Mouse (Mus musculus) skeletal muscle tissue, adult 2 months (tissue): Measurements from ENCODE around the gene Hist1h2bp.
"Not testable (repeated sequence)": the region's sequence is repeated elsewhere in the genome, so short reads cannot be mapped to it uniquely, and the experiment has no call there.

ENCODE experiments used
- DNase-seq: peaks from one replicate; pipeline ENCODE4 v3.0.0-alpha.2; 2012; ENCODE audit warnings: low read depth, low spot score

Hist1h2bp gene

DNA sequence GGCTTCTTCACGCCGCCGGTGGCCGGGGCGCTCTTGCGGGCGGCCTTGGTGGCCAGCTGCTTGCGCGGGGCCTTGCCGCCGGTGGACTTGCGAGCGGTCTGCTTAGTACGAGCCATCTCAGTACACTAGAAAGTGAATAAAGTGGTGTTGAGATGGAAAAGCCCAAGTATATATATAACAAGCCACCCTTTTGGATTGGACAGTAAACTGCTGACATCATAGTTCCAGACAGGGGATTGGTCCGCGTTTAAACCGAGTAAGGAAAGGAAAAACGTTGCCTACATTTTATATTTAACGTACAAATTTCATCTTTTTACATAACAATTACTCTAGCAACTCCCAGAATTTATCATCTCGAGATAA lies 4.0 kb upstream of the Hist1h2bp start, which contains the start of gene Hist1h3i:
Gene Hist1h3i, minus strand, starts transcription at position 116 of the 363 bp plus-strand sequence.
- peak; percentile 85 for DNase-seq

DNA sequence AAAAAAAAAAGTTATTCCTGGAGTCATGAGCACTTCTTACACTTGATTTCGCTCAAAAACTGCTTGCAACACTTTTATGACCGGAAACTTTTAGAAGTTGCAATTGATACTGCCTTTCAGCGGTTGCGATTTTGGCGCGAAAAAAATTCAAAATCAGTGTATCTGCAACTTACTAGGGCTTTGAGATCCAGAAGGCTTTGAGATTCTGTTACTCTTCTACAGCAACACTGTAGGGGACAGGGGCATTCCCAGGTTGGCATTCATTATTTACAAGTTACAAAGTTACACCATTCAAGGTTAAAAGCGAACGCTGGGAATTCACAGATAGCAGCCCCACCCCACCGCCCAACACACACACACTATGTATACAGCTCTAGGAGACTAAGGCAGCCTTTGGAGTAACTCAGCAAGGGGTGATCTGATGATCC lies 3.5 kb upstream of the Hist1h2bp start:
- no peak for DNase-seq

DNA sequence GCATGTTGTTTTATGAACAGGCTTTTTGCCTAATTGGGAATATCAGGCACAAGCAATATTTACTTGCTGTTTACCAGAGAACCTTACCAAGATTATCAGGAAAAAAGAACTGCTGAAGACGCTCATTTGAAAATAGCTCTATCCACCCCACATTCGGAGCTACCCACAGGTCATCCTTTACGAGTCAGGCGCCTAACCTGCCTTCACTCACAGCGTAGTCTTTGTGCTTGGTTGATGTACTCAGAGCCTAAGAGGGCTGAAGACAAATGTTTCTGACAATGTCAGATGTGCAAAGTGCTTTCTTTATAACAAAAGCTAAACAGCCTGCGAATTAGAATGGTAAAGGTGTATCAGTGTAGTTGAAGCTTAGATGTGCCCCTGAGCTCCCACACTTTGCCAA lies 3.0 kb upstream of the Hist1h2bp start:
- DNase-seq: no peak

DNA sequence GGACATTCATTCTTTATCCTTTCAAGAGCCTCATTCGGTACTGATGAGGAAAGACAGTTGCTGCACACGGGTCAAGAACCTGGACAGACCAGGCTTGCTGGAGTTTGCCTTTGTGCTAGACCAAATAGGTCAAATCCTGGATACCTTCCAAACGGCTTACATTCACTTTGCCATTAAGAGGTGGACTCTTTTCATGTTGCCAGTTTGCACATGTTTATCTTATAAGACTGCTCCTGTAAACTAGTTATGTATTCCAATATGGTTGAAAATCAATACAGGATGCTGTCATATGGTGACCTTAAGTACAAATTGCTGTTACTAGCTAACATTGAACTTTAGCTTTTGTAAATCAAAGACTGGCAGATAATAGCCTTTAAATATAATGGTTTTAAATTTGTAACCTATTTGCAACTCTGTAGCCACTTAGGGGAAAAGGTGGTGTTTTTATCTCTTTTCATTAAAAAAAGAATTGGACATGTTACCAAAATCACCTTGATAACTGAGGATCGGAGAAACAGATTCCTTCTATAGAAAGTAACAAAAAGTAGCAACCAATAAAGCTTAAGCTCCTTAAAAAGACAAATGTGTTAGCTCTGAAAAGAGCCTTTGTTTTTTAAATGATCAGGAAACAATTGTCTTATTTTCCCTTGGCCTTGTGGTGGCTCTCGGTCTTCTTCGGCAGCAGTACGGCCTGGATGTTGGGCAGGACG lies 917 bp upstream of the Hist1h2bp start:
- no peak for DNase-seq

DNA sequence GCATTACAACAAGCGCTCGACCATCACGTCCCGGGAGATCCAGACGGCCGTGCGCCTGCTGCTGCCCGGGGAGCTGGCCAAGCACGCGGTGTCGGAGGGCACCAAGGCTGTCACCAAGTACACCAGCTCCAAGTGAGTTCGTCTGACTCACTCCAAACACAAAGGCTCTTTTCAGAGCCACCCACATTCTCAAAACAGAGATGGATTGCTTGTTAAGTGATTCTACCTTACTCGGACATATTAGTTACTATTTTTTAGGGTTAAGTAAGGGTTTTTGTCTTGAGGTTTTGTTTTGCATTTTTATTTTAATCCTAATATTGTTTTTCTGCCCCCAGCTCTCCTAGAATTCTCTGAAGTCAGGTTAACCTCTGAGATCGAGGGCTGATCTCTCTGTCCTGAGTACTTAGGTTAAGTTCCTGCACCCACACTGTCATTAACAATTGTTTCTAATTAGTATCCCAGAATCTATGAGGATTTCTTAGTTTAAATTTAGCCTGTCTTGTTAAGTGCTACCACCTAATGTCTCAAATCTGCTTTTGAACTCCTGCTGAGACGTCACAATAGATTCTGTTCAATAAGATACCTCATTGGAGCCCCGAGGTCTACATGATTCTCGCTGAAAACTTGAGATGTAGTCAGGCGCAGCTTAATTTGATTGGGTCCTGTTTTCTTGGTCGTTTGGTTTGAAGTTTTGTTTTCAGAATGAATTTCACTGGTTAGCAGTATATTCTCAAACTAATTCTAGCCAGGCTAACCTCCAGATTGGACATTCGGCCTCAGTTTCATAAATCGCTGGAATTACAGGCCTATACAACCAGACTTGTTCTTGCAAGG lies 716 bp downstream of the Hist1h2bp start:
- no peak for DNase-seq

DNA sequence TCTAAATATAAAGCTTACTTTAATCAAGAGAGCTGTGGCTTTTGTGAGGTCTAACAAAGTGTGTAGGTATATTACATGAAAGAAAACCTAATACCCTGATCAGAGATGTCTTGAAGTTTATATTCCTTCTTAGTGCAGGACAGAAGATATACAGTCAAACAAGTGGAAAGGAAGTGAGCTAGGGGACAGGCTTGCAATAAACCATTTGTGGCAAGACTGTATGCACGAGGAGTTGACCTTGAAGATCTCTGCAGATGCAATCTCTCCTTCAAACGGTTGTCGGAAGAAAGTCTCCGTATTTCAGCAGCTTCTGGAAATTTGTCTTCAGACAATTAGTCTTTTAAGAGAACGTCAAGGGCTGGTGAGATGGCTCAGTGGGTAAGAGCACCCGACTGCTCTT lies 2.7 kb downstream of the Hist1h2bp start:
- no peak for DNase-seq

DNA sequence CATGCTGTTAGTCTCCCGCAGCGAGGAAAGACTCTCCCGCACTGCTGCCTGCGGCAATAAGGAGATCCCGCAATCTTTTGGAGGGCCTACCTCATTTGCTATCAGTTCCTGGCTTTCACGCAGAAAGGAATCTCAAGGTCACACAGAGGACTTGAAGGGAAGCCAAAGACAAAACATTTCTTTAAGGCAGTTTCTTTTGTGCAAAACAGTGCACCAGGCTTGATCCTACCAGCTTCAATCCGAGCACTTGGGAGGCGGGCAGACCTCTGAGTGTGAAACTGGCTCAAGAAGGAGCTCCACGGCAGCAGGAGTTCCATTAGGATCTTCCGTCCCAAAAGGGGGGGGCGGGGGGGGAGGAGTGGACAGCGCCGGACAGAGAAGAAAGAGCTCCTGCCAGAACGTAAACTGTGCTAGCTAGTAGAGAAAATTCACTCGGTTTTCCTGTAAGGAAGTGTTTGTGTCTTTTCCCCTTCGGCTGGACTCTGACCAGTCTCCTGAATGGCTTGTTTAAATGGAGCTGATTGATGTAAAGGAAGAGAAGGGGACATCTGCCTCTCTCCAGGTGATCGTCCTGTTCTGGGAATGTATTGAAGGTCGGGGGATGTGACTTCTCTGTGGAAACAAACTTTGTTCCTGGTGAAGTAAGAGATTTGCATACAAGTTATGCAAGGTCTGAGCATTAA lies 3.5 kb downstream of the Hist1h2bp start:
- DNase-seq: no peak

DNA sequence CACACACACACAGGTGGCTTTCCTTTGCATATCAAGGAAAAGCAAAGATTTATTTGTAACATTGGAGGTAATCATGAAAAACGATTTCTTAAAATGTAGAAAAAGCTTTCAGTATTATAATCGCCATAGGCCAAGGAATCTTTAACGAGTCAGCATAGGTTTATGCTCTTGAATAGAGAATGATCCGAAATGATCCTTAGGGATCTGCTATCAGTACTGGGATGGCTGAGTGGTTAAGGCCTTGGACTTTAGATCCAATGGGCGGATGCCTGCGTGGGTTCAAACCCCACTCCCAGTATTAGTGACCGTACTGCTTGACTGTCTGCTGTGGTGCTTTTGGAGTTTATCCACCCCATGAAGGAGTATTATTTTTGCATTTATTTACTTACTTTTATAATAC lies 8.3 kb downstream of the Hist1h2bp start:
- no peak for DNase-seq

DNA sequence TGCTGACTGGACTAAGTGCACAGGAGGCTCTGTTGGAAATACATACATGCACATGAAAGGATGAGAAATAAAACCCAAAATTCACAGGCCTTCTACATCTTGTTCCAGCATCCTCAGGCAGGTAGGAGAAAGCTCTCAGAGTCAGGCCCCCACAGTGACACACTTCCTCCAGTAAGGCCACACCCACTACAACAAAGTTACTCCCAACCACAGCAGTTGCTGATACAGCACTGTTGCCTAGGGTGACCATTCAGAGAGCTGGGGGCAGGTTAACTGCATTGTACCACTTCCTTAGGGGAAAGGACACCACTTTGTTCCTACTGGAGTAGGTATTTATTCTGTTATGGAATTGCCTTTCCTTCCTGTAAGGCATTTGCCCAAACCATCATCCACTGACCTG lies 9.9 kb downstream of the Hist1h2bp start:
- DNase-seq: not testable (repeated sequence)

DNA sequence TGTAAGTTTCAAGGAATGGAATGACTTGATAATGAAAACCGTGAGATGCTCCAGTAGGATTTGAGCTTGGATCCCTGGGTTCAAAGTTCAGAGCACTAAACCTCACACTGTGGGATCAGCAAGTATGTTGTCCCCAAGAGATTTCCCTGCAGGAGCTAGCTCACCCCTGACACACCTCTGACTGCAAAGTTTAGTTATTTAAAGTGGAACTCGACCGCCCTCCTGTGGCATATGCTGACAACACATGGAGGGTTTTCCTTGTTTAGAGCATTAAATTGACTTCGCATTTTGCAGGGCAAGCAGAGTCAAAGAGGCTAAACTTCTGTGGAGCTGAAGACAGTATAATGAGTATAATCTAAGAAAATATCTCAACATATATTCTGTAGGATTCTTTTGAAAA lies 15.8 kb downstream of the Hist1h2bp start:
- DNase-seq: not testable (repeated sequence)

DNA sequence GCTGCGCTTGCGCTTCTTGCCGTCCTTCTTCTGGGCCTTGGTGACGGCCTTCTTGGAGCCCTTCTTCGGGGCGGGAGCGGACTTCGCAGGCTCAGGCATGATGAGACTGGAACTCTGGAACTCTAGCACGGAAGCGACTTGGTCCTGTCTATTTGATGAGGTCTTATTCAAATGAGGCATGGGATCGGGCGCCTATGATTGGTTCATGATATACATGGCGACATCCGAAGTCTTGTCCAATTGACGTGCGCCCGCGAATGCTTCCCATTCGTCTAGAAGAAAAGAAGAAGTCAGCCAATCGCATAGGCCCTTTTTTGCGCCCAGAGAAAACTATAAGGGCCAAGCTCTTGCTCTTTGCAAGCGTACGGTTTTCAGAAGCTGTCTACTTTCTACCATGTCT lies 22.8 kb downstream of the Hist1h2bp start, which contains the start of the genes Hist1h2bq and Hist1h2ao:
Gene Hist1h2bq, minus strand, starts transcription at position 125 of the 400 bp plus-strand sequence.
Gene Hist1h2ao, plus strand, starts transcription at position 393 of the 400 bp plus-strand sequence.
- not testable (repeated sequence) for DNase-seq

DNA sequence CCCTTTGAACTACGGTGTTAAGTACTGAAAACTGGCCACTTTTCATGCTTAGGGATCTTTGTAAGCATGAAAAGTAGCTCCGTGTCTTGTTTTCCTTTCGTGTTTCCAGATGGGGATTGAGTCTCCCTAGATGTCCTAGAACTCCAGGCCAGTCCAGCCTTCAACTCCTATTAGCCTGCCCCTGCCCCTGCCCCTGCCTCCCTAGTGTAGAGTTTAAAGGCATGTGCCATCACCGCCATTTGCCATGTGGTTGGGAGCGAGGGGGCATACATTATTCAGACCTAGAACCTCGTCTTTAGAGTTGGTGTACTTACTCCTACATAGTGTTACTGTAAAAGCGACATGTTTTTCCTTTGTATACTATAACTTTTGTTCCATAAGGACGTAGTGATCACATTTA lies 23.8 kb downstream of the Hist1h2bp start:
- not testable (repeated sequence) for DNase-seq

DNA sequence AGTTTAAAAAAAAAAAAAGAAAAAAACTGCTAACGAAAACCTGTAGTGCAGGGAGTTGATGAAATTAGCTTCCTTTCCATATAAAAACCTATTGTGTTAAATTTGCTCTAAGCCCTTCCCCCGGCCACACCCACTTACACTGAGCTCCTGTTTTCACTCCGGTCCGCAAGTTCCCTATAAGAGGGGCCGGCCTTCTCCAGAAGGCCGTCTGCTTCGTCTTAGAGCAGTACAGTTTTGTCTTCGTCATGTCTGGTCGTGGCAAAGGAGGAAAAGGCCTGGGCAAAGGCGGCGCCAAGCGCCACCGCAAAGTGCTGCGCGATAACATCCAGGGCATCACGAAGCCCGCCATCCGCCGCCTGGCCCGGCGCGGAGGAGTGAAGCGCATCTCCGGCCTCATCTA lies 24.3 kb downstream of the Hist1h2bp start, which contains the start of gene Hist1h4m:
Gene Hist1h4m, plus strand, starts transcription at position 208 of the 400 bp plus-strand sequence.
- not testable (repeated sequence) for DNase-seq

DNA sequence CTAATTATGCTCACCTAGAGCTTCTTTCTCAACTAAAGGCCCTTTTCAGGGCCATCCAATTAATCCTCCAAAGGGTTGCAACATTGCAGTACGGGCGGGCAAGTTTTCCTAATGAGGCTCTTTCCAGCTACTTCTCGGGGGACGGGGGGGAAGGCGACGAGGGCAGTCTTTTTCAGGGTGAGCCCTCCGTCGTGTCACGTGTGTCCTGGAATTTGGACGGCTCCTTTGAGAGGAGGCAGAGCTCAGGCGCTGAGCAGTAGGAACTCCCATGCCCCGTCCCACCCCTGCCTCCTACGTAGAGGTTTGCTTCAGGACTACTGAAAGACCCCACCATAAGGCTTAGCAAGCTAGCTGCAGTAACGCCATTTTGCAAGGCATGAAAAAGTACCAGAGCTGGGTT lies 24.8 kb downstream of the Hist1h2bp start:
- DNase-seq: not testable (repeated sequence)

DNA sequence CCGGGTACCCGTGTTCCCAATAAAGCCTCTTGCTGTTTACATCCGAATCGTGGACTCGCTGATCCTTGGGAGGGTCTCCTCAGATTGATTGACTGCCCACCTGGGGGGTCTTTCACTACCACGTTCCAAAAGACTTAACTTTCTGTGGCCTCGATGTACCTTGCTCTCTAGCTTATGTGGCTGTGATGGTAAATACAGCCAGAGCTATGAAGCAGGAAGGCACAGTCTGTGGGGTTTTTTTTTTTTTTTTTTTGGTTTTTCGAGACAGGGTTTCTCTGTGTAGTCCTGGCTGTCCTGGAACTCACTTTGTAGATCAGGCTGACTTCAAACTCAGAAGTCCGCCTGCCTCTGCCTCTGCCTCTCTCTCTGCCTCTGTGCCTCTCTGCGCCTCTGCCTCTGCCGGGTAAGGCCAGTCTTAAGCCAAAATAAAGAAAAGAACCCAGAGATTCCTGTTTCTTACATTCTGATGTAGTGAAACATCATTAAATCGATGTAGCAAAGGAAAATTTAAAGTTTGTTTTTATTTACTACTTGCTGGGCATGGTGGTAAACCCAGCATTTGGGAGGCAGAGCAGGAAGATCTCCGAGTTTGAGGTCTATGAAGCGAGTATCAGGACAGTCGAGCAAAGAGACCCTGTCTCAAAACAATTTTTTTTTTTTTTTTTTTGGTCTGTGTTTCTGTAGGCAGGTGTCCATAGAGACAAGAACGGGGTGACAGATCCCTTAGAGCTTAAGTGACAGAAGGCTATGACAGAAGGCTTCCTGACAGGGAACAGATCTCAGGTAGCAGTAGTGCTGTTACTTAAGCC lies 33.0 kb downstream of the Hist1h2bp start:
- DNase-seq: not testable (repeated sequence)

DNA sequence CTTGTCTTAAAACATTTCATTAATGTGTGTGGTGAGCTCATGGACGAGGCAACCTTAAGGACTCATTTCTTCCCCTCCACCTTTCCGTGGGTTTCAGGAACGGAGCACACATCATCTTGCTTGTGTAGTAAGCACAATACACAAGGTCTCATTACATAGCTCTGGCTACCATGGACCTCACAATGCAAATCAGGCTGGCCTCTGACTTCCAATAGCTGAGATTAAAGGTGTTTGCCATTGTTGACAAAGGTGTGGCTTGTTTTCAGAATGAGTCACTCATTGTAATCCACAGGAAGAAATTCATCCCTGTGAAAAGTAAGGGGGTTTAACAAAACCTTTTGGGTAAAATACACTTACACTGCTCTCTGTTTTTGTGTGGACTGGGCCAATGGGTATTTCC lies 41.2 kb downstream of the Hist1h2bp start:
- DNase-seq: no peak

DNA sequence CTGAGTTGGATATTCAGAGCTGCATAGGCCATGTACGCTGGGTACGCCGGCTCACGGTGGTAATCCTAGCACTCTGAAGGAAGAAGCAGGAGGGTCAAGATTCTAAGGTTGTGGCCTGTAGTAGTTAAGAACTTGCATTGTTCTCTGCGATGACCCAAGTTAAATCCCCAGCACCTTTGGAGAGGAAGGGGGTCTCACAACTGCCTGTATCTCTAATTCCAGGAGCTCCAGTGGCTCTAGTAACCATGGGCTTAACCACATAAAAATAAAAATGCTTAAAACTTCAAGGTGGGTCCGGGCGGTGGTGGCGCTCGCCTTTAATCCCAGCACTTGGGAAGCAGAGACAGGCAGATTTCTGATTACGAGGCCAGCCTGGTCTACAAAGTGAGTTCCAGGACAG lies 43.1 kb downstream of the Hist1h2bp start:
- no peak for DNase-seq

DNA sequence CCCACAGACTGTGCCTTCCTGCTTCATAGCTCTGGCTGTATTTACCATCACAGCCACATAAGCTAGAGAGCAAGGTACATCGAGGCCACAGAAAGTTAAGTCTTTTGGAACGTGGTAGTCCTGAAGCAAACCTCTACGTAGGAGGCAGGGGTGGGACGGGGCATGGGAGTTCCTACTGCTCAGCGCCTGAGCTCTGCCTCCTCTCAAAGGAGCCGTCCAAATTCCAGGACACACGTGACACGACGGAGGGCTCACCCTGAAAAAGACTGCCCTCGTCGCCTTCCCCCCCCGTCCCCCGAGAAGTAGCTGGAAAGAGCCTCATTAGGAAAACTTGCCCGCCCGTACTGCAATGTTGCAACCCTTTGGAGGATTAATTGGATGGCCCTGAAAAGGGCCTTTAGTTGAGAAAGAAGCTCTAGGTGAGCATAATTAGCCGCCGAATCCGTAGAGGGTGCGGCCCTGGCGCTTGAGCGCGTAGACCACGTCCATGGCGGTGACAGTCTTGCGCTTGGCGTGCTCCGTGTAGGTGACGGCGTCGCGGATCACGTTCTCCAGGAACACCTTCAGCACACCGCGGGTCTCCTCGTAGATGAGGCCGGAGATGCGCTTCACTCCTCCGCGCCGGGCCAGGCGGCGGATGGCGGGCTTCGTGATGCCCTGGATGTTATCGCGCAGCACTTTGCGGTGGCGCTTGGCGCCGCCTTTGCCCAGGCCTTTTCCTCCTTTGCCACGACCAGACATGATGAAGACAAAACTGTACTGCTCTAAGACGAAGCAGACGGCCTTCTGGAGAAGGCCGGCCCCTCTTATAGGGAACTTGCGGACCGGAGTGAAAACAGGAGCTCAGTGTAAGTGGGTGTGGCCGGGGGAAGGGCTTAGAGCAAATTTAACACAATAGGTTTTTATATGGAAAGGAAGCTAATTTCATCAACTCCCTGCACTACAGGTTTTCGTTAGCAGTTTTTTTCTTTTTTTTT lies 44.4 kb downstream of the Hist1h2bp start, which contains the start of gene Hist1h4n:
Gene Hist1h4n, minus strand, starts transcription at position 779 of the 977 bp plus-strand sequence.
- not testable (repeated sequence) for DNase-seq

DNA sequence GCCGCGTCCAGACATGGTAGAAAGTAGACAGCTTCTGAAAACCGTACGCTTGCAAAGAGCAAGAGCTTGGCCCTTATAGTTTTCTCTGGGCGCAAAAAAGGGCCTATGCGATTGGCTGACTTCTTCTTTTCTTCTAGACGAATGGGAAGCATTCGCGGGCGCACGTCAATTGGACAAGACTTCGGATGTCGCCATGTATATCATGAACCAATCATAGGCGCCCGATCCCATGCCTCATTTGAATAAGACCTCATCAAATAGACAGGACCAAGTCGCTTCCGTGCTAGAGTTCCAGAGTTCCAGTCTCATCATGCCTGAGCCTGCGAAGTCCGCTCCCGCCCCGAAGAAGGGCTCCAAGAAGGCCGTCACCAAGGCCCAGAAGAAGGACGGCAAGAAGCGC lies 46.2 kb downstream of the Hist1h2bp start, which contains the start of the genes Hist1h2ap and Hist1h2br:
Gene Hist1h2ap, minus strand, starts transcription at position 47 of the 400 bp plus-strand sequence.
Gene Hist1h2br, plus strand, starts transcription at position 283 of the 400 bp plus-strand sequence.
- not testable (repeated sequence) for DNase-seq
